Mouse (Mus musculus) small intestine, adult 2 months (tissue): ENCODE results near the gene Plekhg1.

ENCODE experiments used
- CTCF ChIP-seq: fragments of 200-500 bp; IDR thresholded peaks from 2 replicates; pipeline ENCODE4 v1.5.1; 2012; ENCODE audit warnings: low read depth, mild to moderate bottlenecking, control low read depth, inconsistent platforms, low read length, moderate library complexity, mixed read lengths; ENCODE audit not compliant: insufficient replicate concordance, insufficient read length; ENCODE audit errors: extremely low read depth
- POLR2A ChIP-seq: fragments of 200-500 bp; IDR thresholded peaks from 2 replicates; pipeline ENCODE4 v1.6.1; 2012; ENCODE audit warnings: low read depth, mild to moderate bottlenecking, control low read depth, inconsistent platforms, low read length, moderate library complexity

DNA sequence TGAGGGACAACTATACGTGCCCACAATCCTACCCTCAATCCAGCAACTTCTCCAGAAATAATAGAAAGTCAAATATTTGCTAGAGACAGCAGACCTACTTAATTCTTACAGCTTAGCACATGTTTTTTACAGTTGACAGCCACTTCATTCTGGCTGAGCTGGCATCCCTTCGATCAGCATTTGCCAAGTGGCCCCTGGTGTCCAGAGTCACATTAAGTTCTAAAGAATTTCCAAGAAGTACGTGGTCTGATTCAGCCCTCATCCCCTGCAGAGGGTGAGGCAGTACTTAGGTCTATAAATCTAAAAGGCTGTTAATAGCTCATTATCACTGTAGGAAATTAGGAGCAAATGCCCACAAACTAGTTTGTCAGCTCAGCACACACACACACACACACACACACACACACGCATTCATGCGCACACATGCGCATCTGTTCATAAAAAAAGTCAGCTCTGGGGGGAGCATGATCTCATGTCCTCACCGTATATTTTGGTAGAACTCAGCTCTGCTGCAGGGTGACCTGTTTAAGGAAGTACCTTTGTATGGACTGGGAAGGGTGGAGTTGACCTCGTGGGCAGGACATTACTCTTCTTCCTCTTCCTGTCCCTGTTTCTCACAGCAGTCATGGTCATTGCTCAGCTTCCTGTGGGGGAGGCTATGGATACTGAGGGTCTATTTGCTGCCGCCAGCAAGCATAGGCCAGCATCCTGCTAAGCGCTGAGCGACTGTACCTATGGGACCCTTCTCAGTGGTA lies 91.6 kb downstream of the Plekhg1 start:
- TF ChIP-seq POLR2A (no peak), CTCF (no peak)
